9 mouse cellular contexts compared by ENCODE assay signal in genomic region chr9:102717164-102717885, GRCm38 (mm10). TPM values are rescaled to one million over a fixed set of nuclear protein-coding genes. Genes with fewer than 3 reads are reported as not detected.
A peak's percentile ranks its signal among the peaks of the same experiment; 100 is the strongest.
DNase-seq lines count a peak whose midpoint lies in the region; ATAC-seq and TF ChIP-seq lines count a peak whose summit lies in the region.
"Had no signal": no experiment of that assay in that cellular context is flagged by ENCODE, and none has a peak within 500 bp of the region (broad histone marks: within the 10 kb centered on the region; RNA-seq: fewer than 3 reads in every experiment).

No protein-coding gene starts in this region.

- TF ChIP-seq CTCF in bone marrow macrophage, adult 2 months (IDR thresholded peaks at IDR 0.05; ENCODE audit: low read depth, low read length) = no peak
- TF ChIP-seq CTCF in embryonic fibroblast, embryonic 13.5 days (IDR thresholded peaks at IDR 0.05; ENCODE audit: borderline replicate concordance, insufficient read depth, low read length) = no peak
- peak; percentile 60 for TF ChIP-seq CTCF in midbrain, postnatal 0 days (IDR thresholded peaks at IDR 0.05)

- ATAC-seq in heart, embryonic 12.5 days (ENCODE audit: insufficient number of reproducible peaks, low FRiP score) = peak; percentile 86
- ATAC-seq in kidney, embryonic 16.5 days (ENCODE audit: low FRiP score, low TSS enrichment) = peak; percentile 92
- ATAC-seq in midbrain, postnatal 0 days (ENCODE audit: low FRiP score) = peak; percentile 80
- peak; percentile 86 for ATAC-seq in stomach, embryonic 14.5 days (ENCODE audit: insufficient number of reproducible peaks, insufficient read depth, low FRiP score, low read depth)

- H3K27ac ChIP-seq in bone marrow macrophage, adult 2 months (ENCODE audit: insufficient read depth, low read depth, low read length) = no peak overlapping the region
- peak overlapping the region; percentile 96 for H3K27ac ChIP-seq in embryonic fibroblast, embryonic 13.5 days (ENCODE audit: insufficient read depth, low read length)
- H3K27ac ChIP-seq in heart, embryonic 12.5 days (ENCODE audit: poor library complexity, severe bottlenecking) = peak overlapping the region; percentile 99
- H3K27ac ChIP-seq in kidney, embryonic 16.5 days (ENCODE audit: low read length) = peak overlapping the region; percentile 99
- peak overlapping the region; percentile 98 for H3K27ac ChIP-seq in midbrain, postnatal 0 days (ENCODE audit: low read depth, low read length)
- peak overlapping the region; percentile 98 for H3K27ac ChIP-seq in stomach, embryonic 14.5 days (ENCODE audit: low read length)

- no peaks in the 10 kb centered on the region for H3K27me3 ChIP-seq in heart, embryonic 12.5 days (replicated peaks)
- H3K27me3 ChIP-seq in kidney, embryonic 16.5 days (ENCODE audit: insufficient read depth, low read length) = no peaks in the 10 kb centered on the region
- H3K27me3 ChIP-seq in midbrain, postnatal 0 days (ENCODE audit: insufficient read depth, low read length) = no peaks in the 10 kb centered on the region
- H3K27me3 ChIP-seq in stomach, embryonic 14.5 days (ENCODE audit: control insufficient read depth, insufficient read depth, low read length) = no peaks in the 10 kb centered on the region

- peaks cover 4% of the 10 kb centered on the region; the same call in 1 of the 2 replicates for H3K4me1 ChIP-seq in bone marrow macrophage, adult 2 months (ENCODE audit: control insufficient read depth, insufficient read depth, low read length)
- peaks cover 15% of the 10 kb centered on the region for H3K4me1 ChIP-seq in embryonic fibroblast, embryonic 13.5 days (ENCODE audit: control insufficient read depth, insufficient read depth, low read length)
- peaks cover 59% of the 10 kb centered on the region for H3K4me1 ChIP-seq in heart, embryonic 12.5 days (replicated peaks)
- peaks cover 66% of the 10 kb centered on the region for H3K4me1 ChIP-seq in kidney, embryonic 16.5 days (ENCODE audit: insufficient read depth, low read length)
- peaks cover 19% of the 10 kb centered on the region for H3K4me1 ChIP-seq in midbrain, postnatal 0 days (ENCODE audit: insufficient read depth, low read length)
- H3K4me1 ChIP-seq in stomach, embryonic 14.5 days (ENCODE audit: control insufficient read depth, insufficient read depth, low read length) = peaks cover 50% of the 10 kb centered on the region

- H3K9ac ChIP-seq in heart, embryonic 12.5 days = peak overlapping the region; percentile 97
- peak overlapping the region; percentile 97 for H3K9ac ChIP-seq in kidney, embryonic 16.5 days (replicated peaks; ENCODE audit: low read length)
- H3K9ac ChIP-seq in midbrain, postnatal 0 days (replicated peaks; ENCODE audit: low read length, poor library complexity, severe bottlenecking) = peak overlapping the region; percentile 98
- H3K9ac ChIP-seq in stomach, embryonic 14.5 days (replicated peaks; ENCODE audit: low read depth, low read length) = peak overlapping the region; percentile 91

- H3K9me3 ChIP-seq in heart, embryonic 12.5 days (replicated peaks) = no peaks in the 10 kb centered on the region
- no peaks in the 10 kb centered on the region for H3K9me3 ChIP-seq in kidney, embryonic 16.5 days (ENCODE audit: low read length)
- no peaks in the 10 kb centered on the region for H3K9me3 ChIP-seq in midbrain, postnatal 0 days (ENCODE audit: low read length)
- H3K9me3 ChIP-seq in stomach, embryonic 14.5 days (ENCODE audit: control insufficient read depth, low read depth, low read length) = no peaks in the 10 kb centered on the region

- peaks cover 25% of the 10 kb centered on the region for H3K36me3 ChIP-seq in heart, embryonic 12.5 days
- H3K36me3 ChIP-seq in kidney, embryonic 16.5 days (ENCODE audit: insufficient read depth, low read length) = peaks cover 24% of the 10 kb centered on the region
- peaks cover 8% of the 10 kb centered on the region for H3K36me3 ChIP-seq in midbrain, postnatal 0 days (ENCODE audit: insufficient read depth, low read length)
- H3K36me3 ChIP-seq in stomach, embryonic 14.5 days (ENCODE audit: control insufficient read depth, insufficient read depth, low read length) = peaks cover 18% of the 10 kb centered on the region
- H3K36me3 ChIP-seq: G1E had no signal

- H3K4me3 ChIP-seq in bone marrow macrophage, adult 2 months (ENCODE audit: insufficient read depth, low read length) = peak overlapping the region; percentile 54
- H3K4me3 ChIP-seq in embryonic fibroblast, embryonic 13.5 days (ENCODE audit: insufficient read depth, low read length) = peak overlapping the region; percentile 85
- peak overlapping the region; percentile 84 for H3K4me3 ChIP-seq in heart, embryonic 12.5 days
- peak overlapping the region; percentile 94 for H3K4me3 ChIP-seq in kidney, embryonic 16.5 days (ENCODE audit: low read length)
- H3K4me3 ChIP-seq in midbrain, postnatal 0 days (ENCODE audit: low read depth, low read length) = peak overlapping the region; percentile 93
- H3K4me3 ChIP-seq in stomach, embryonic 14.5 days (ENCODE audit: low read depth, low read length) = peak overlapping the region; percentile 85

- H3K4me2 ChIP-seq in heart, embryonic 12.5 days = peak overlapping the region; percentile 76
- H3K4me2 ChIP-seq in kidney, embryonic 16.5 days (replicated peaks; ENCODE audit: low read depth, low read length) = peak overlapping the region; percentile 83
- peak overlapping the region; percentile 95 for H3K4me2 ChIP-seq in midbrain, postnatal 0 days (ENCODE audit: low read depth, low read length, poor library complexity, severe bottlenecking)
- H3K4me2 ChIP-seq in stomach, embryonic 14.5 days (replicated peaks; ENCODE audit: low read depth, low read length) = peak overlapping the region; percentile 80

- no peak for TF ChIP-seq POLR2A in bone marrow macrophage, adult 2 months (IDR thresholded peaks at IDR 0.05; ENCODE audit: borderline replicate concordance, low read depth, low read length)
- peak; percentile 82 for TF ChIP-seq POLR2A in embryonic fibroblast, embryonic 13.5 days (IDR thresholded peaks at IDR 0.05; ENCODE audit: low read depth, low read length)

- peak; percentile 95 for DNase-seq in 3T3-L1 (ENCODE audit: low read depth, low spot score)
- peak; percentile 80 for DNase-seq in liver
- peak; percentile 89 for DNase-seq in midbrain, postnatal 0 days (ENCODE audit: low spot score)

- under 1% methylated on average over 50 of the region's 50 CpGs for WGBS in heart, embryonic 12.5 days
- WGBS in kidney, embryonic 16.5 days = under 1% methylated on average over 38 of the region's 50 CpGs
- WGBS in midbrain, postnatal 0 days = under 1% methylated on average over 43 of the region's 50 CpGs
- under 1% methylated on average over 48 of the region's 50 CpGs for WGBS in stomach, embryonic 14.5 days

RNA-seq across cellular contexts. Expression of gene Amotl2, which starts 0.9 kb away (rescaled TPM):
- 0.31 and 1.2 TPM in 2 replicates for polyA plus RNA-seq in bone marrow macrophage, adult 2 months (2012; ENCODE audit: insufficient read depth, insufficient read length, missing spikeins)
- polyA plus RNA-seq in embryonic fibroblast, embryonic 13.5 days (2011; ENCODE audit: insufficient read length, low read depth, missing spikeins) = 135 and 188 TPM in 2 replicates
- polyA plus RNA-seq in heart, embryonic 12.5 days (2016; fragmentation: Nextera tagmentation; extraction: Ambion mirVana) = 59.2 and 61.6 TPM in 2 replicates
- polyA plus RNA-seq in kidney, embryonic 16.5 days (2015; fragmentation: Nextera tagmentation; extraction: Ambion mirVana) = 40.9 and 41.5 TPM in 2 replicates
- 125 and 129 TPM in 2 replicates for total RNA-seq in midbrain, postnatal 0 days (2014; rRNA removed)
- polyA plus RNA-seq in midbrain, postnatal 0 days (2015; fragmentation: Nextera tagmentation; extraction: Ambion mirVana) = 31.5 and 32.5 TPM in 2 replicates
- 22.1 and 28.9 TPM in 2 replicates for polyA plus RNA-seq in stomach, embryonic 14.5 days (2014; fragmentation: Nextera tagmentation; extraction: Ambion mirVana)
- polyA plus RNA-seq: G1E had no signal

Comparison
In these comparisons a context has a peak if more than half of its experiments do, and no peak if none do; other contexts are left out.
1. RNA of gene Amotl2, which starts 0.9 kb away (polyA plus RNA-seq): 135 to 188 TPM in embryonic fibroblast, embryonic 13.5 days, 59.2 to 61.6 TPM in heart, embryonic 12.5 days, 40.9 to 41.5 TPM in kidney, embryonic 16.5 days, 31.5 to 32.5 TPM in midbrain, postnatal 0 days and 22.1 to 28.9 TPM in stomach, embryonic 14.5 days; 0.31 to 1.2 TPM in bone marrow macrophage, adult 2 months; every median in the first group is over 10 times any median in the second.
2. Peak in every context shown above with its lines, with median percentiles within 50 percentile points of each other: DNase-seq, H3K4me3 ChIP-seq, ATAC-seq, H3K4me2 ChIP-seq and H3K9ac ChIP-seq.